Mouse (Mus musculus): ENCODE results near the gene Olfr1140.

Gene Olfr1140

GRCm38 (mm10) chr2:87743452-87743851 lies at the start of gene Olfr1140:
Gene Olfr1140, plus strand, starts transcription at chr2:87743752.
- CTCF ChIA-PET = no interaction called here

GRCm38 (mm10) chr2:87693847-87694246 lies 49.7 kb upstream of the Olfr1140 start, which contains the start of gene Olfr1136:
Gene Olfr1136, minus strand, starts transcription at chr2:87693947.
- CTCF ChIA-PET = no interaction called here

- CTCF ChIA-PET = no interaction called here
Observed at GRCm38 (mm10) chr2:87713079-87713478, 30.5 kb upstream of the Olfr1140 start, which contains the start of gene Olfr1137. Gene Olfr1137, minus strand, starts transcription at chr2:87713179.

- CTCF ChIA-PET = no interaction called here
Observed at GRCm38 (mm10) chr2:87739878-87740277, 3.7 kb upstream of the Olfr1140 start, which contains the start of gene Olfr1138. Gene Olfr1138, minus strand, starts transcription at chr2:87739978.

- CTCF ChIA-PET = no interaction called here
Observed at GRCm38 (mm10) chr2:87753891-87754290, 10.3 kb downstream of the Olfr1140 start, which contains the start of gene Olfr1141. Gene Olfr1141, minus strand, starts transcription at chr2:87753991.

GRCm38 (mm10) chr2:87776143-87776542 lies 32.6 kb downstream of the Olfr1140 start:
- CTCF ChIA-PET = no interaction called here

- CTCF ChIA-PET = no interaction called here
Observed at GRCm38 (mm10) chr2:87779183-87779582, 35.6 kb downstream of the Olfr1140 start, which contains the start of gene Olfr152. Gene Olfr152, plus strand, starts transcription at chr2:87779483.

Data from spleen, embryonic (tissue).